Mouse (Mus musculus) brain, embryonic 14.5 days (tissue): ENCODE results near the gene Pcca.

ENCODE experiments used
- CTCF ChIP-seq: fragments of 200-500 bp; IDR thresholded peaks from 2 replicates; pipeline ENCODE4 v1.5.1; 2012; ENCODE audit warnings: inconsistent platforms, mild to moderate bottlenecking, moderate library complexity, borderline replicate concordance; ENCODE audit not compliant: insufficient read depth, insufficient read length; ENCODE audit errors: extremely low read depth
- POLR2A ChIP-seq: fragments of 200-500 bp; IDR thresholded peaks from 2 replicates; pipeline ENCODE4 v1.6.1; 2012; ENCODE audit warnings: mild to moderate bottlenecking, inconsistent platforms, borderline replicate concordance; ENCODE audit not compliant: poor library complexity, insufficient read depth, insufficient read length, severe bottlenecking; ENCODE audit errors: extremely low read depth

DNA sequence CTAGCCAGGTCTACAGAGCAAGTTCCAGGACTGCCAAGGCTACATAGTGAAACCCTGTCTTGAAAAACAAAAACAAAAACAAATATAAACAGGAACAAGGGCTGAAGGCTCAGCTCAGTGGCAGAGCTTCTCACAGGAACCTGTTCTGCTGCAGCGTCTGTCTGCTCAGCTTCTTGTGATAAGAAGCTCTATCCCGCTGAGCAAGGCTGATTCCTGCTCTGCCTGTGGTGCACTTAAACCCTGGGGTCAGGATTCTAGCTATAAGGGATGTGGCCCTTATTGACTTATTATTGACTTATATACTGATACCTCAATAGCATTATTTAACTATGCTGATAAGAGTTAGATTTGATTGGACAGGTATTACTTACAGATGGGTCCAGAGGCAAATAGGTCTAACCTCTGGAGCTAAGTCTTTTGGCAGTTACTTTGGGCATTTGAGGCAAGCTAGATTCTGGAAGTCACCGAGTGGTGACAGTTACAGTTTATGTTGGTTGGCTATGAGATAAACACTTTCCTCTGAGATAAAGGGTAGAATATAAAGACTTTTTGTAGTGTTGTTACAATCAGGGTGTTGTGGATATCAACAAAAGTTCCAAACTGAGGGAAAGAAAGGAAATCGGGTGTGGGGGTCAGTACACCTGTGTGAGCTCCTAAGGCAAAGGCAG, 331.5 kb downstream of the Pcca start:
- no peak for TF ChIP-seq CTCF
- TF ChIP-seq POLR2A: no peak
